Mouse (Mus musculus) CH12.LX (cell line): ENCODE results near the gene Tdrd9.

Experiments
- CHD2 ChIP-seq: IDR thresholded peaks from 2 replicates; pipeline ENCODE4 v1.6.1; 2011; ENCODE audit warnings: low read length, improper control_type of control experiment
- CTCF ChIP-seq, 2 experiments: IDR thresholded peaks in 1 of 2; conservative IDR thresholded peaks in 1 of 2; 2 replicates each; pipeline ENCODE4 v1.5.1; 2011 to 2012; ENCODE audit warnings: low read depth in 2 of 2, low read length in 2 of 2, improper control_type of control experiment in 1 of 2, inconsistent platforms in 1 of 2, mild to moderate bottlenecking in 1 of 2, moderate library complexity in 1 of 2
- EP300 ChIP-seq: IDR thresholded peaks from 2 replicates; pipeline ENCODE4 v1.6.1; 2011; ENCODE audit warnings: low read length, improper control_type of control experiment
- ETS1 ChIP-seq: conservative IDR thresholded peaks from 2 replicates; pipeline ENCODE4 v1.6.1; 2012; ENCODE audit warnings: low read depth, mild to moderate bottlenecking, inconsistent platforms, low read length, improper control_type of control experiment, moderate library complexity
- MAZ ChIP-seq: IDR thresholded peaks from 2 replicates; pipeline ENCODE4 v1.6.1; 2012; ENCODE audit warnings: low read depth, mild to moderate bottlenecking, inconsistent platforms, low read length, improper control_type of control experiment, moderate library complexity
- POLR2A ChIP-seq: IDR thresholded peaks from 2 replicates; pipeline ENCODE4 v1.6.1; 2011; ENCODE audit warnings: low read depth, mild to moderate bottlenecking, improper control_type of control experiment, low read length
- POLR2AphosphoS2 ChIP-seq: IDR thresholded peaks from 2 replicates; pipeline ENCODE4 v1.6.1; 2011; ENCODE audit warnings: low read depth, low read length, improper control_type of control experiment
- TCF12 ChIP-seq: IDR thresholded peaks from 2 replicates; pipeline ENCODE4 v1.6.1; 2014; ENCODE audit warnings: low read depth, mild to moderate bottlenecking, inconsistent platforms, low read length, improper control_type of control experiment
- ZC3H11A ChIP-seq: IDR thresholded peaks from 2 replicates; pipeline ENCODE4 v1.6.1; 2012; ENCODE audit warnings: low read depth, mild to moderate bottlenecking, inconsistent platforms, low read length, improper control_type of control experiment

GRCm38 (mm10) chr12:112086726-112087125 lies 115.4 kb downstream of the Tdrd9 start:
- TF ChIP-seq EP300 (no peak), CHD2 (no peak), TCF12 (no peak), CTCF (conservative IDR thresholded peaks at IDR 0.05 in 1 of 2, IDR thresholded peaks at IDR 0.05 in 1 of 2; ENCODE audit: low read depth in 2 of 2, low read length in 2 of 2) (no peak), POLR2A (no peak), ETS1 (no peak), POLR2AphosphoS2 (no peak), ZC3H11A (no peak), MAZ (no peak)
